Mouse (Mus musculus): ENCODE data around the gene Rasgrp1. TPM values are rescaled to one million over a fixed set of nuclear protein-coding genes. Genes with fewer than 3 reads are reported as not detected.

Rasgrp1 gene
- polyA plus RNA-seq, 1 experiment from 2014 or later: 1.3 TPM

- no peaks in the 10 kb centered on the region for H3K27me3 ChIP-seq
- no peak overlapping the region for H3K4me2 ChIP-seq
- H3K9me3 ChIP-seq: no peaks in the 10 kb centered on the region
- H3K4me3 ChIP-seq: no peak overlapping the region
- no peak overlapping the region for H3K9ac ChIP-seq
- H3K27ac ChIP-seq: no peak overlapping the region
- ATAC-seq (ENCODE audit: insufficient number of reproducible peaks, low FRiP score, low TSS enrichment, low read depth): no peak
- no peaks in the 10 kb centered on the region for H3K4me1 ChIP-seq
- 80% methylated on average over 16 of the region's 16 CpGs for WGBS
- H3K36me3 ChIP-seq: no peaks in the 10 kb centered on the region
Measured at GRCm38 (mm10) chr2:117299596-117300448, 43.0 kb downstream of the Rasgrp1 start.

- no peaks in the 10 kb centered on the region for H3K4me1 ChIP-seq
- no peak for ATAC-seq (ENCODE audit: insufficient number of reproducible peaks, low FRiP score, low TSS enrichment, low read depth)
- H3K27ac ChIP-seq: no peak overlapping the region
- H3K36me3 ChIP-seq: no peaks in the 10 kb centered on the region
- WGBS: 90% methylated on average over 7 of the region's 7 CpGs
- H3K9ac ChIP-seq: no peak overlapping the region
- H3K27me3 ChIP-seq: no peaks in the 10 kb centered on the region
- H3K4me3 ChIP-seq: no peak overlapping the region
- H3K9me3 ChIP-seq: no peaks in the 10 kb centered on the region
- H3K4me2 ChIP-seq: no peak overlapping the region
Measured at GRCm38 (mm10) chr2:117288291-117288690, 54.5 kb downstream of the Rasgrp1 start.

GRCm38 (mm10) chr2:117263786-117264408 lies 78.9 kb downstream of the Rasgrp1 start:
- Histone ChIP-seq H3K27ac (no peak overlapping the region), H3K9ac (no peak overlapping the region), H3K36me3 (peaks cover 47% of the 10 kb centered on the region), H3K4me1 (no peaks in the 10 kb centered on the region), H3K9me3 (no peaks in the 10 kb centered on the region), H3K27me3 (no peaks in the 10 kb centered on the region), H3K4me2 (no peak overlapping the region), H3K4me3 (no peak overlapping the region)
- whole genome bisulfite sequencing: 73% methylated on average over 11 of the region's 11 CpGs
- no peak for ATAC-seq (ENCODE audit: insufficient number of reproducible peaks, low FRiP score, low TSS enrichment, low read depth)

- H3K4me3 ChIP-seq: no peak overlapping the region
- H3K27me3 ChIP-seq: no peaks in the 10 kb centered on the region
- H3K9ac ChIP-seq: no peak overlapping the region
- no peaks in the 10 kb centered on the region for H3K9me3 ChIP-seq
- no peak overlapping the region for H3K4me2 ChIP-seq
- WGBS: 86% methylated on average over 5 of the region's 5 CpGs
- H3K27ac ChIP-seq: no peak overlapping the region
- H3K36me3 ChIP-seq: peaks cover 40% of the 10 kb centered on the region
- no peak for ATAC-seq (ENCODE audit: insufficient number of reproducible peaks, low FRiP score, low TSS enrichment, low read depth)
- no peaks in the 10 kb centered on the region for H3K4me1 ChIP-seq
Measured at GRCm38 (mm10) chr2:117262184-117262583, 80.6 kb downstream of the Rasgrp1 start.

- Histone ChIP-seq H3K9ac (no peak overlapping the region), H3K27me3 (no peaks in the 10 kb centered on the region), H3K9me3 (no peaks in the 10 kb centered on the region), H3K4me2 (no peak overlapping the region), H3K4me3 (no peak overlapping the region), H3K36me3 (peaks cover 22% of the 10 kb centered on the region), H3K27ac (no peak overlapping the region), H3K4me1 (no peaks in the 10 kb centered on the region)
- 88% methylated on average over 1 of the region's 1 CpGs for WGBS
- ATAC-seq (ENCODE audit: insufficient number of reproducible peaks, low FRiP score, low TSS enrichment, low read depth): no peak
Measured at GRCm38 (mm10) chr2:117257617-117258016, 85.2 kb downstream of the Rasgrp1 start.

- Histone ChIP-seq H3K9ac (no peak overlapping the region), H3K4me1 (peaks cover 7% of the 10 kb centered on the region), H3K4me2 (no peak overlapping the region), H3K4me3 (no peak overlapping the region), H3K27me3 (no peaks in the 10 kb centered on the region), H3K27ac (no peak overlapping the region), H3K9me3 (no peaks in the 10 kb centered on the region), H3K36me3 (peaks cover 14% of the 10 kb centered on the region)
- 83% methylated on average over 2 of the region's 2 CpGs for WGBS
- no peak for ATAC-seq (ENCODE audit: insufficient number of reproducible peaks, low FRiP score, low TSS enrichment, low read depth)
Measured at GRCm38 (mm10) chr2:117255415-117255814, 87.4 kb downstream of the Rasgrp1 start.

- H3K27me3 ChIP-seq: no peaks in the 10 kb centered on the region
- peak overlapping the region; percentile 90 for H3K27ac ChIP-seq
- H3K4me2 ChIP-seq: peak overlapping the region; percentile 66
- WGBS: under 1% methylated on average over 24 of the region's 24 CpGs
- peak overlapping the region; percentile 93 for H3K9ac ChIP-seq
- no peaks in the 10 kb centered on the region for H3K36me3 ChIP-seq
- H3K4me3 ChIP-seq: peak overlapping the region; percentile 92
- peak; percentile 7; the same call in 1 of the 2 replicates for ATAC-seq (ENCODE audit: insufficient number of reproducible peaks, low FRiP score, low TSS enrichment, low read depth)
- peaks cover 9% of the 10 kb centered on the region for H3K4me1 ChIP-seq
- H3K9me3 ChIP-seq: no peaks in the 10 kb centered on the region
Measured at GRCm38 (mm10) chr2:117250001-117250510, 92.7 kb downstream of the Rasgrp1 start.

- no peaks in the 10 kb centered on the region for H3K36me3 ChIP-seq
- no peaks in the 10 kb centered on the region for H3K9me3 ChIP-seq
- H3K27me3 ChIP-seq: no peaks in the 10 kb centered on the region
- H3K4me2 ChIP-seq: peak within 1 kb of the TSS; percentile 66
- under 1% methylated on average over 33 of the region's 33 CpGs for WGBS
- H3K27ac ChIP-seq: peak within 1 kb of the TSS; percentile 90
- H3K4me1 ChIP-seq: peaks cover 9% of the 10 kb centered on the region
- H3K4me3 ChIP-seq: peak within 1 kb of the TSS; percentile 92
- peak; percentile 90 for ATAC-seq (ENCODE audit: insufficient number of reproducible peaks, low FRiP score, low TSS enrichment, low read depth)
- peak within 1 kb of the TSS; percentile 93 for H3K9ac ChIP-seq
Measured at GRCm38 (mm10) chr2:117249255-117250000, 93.4 kb downstream of the Rasgrp1 start, which contains the start of gene Fam98b. Fam98b (plus strand) TSS chr2:117249739.

GRCm38 (mm10) chr2:117241953-117242352 lies 100.8 kb downstream of the Rasgrp1 start:
- no peaks in the 10 kb centered on the region for H3K4me1 ChIP-seq
- H3K4me3 ChIP-seq: no peak overlapping the region
- no peaks in the 10 kb centered on the region for H3K9me3 ChIP-seq
- H3K27me3 ChIP-seq: no peaks in the 10 kb centered on the region
- WGBS: 71% methylated on average over 4 of the region's 4 CpGs
- H3K36me3 ChIP-seq: no peaks in the 10 kb centered on the region
- H3K4me2 ChIP-seq: no peak overlapping the region
- H3K27ac ChIP-seq: no peak overlapping the region
- no peak for ATAC-seq (ENCODE audit: insufficient number of reproducible peaks, low FRiP score, low TSS enrichment, low read depth)
- H3K9ac ChIP-seq: no peak overlapping the region

GRCm38 (mm10) chr2:117231257-117231656 lies 111.5 kb downstream of the Rasgrp1 start:
- peaks cover 3% of the 10 kb centered on the region; the same call in 1 of the 2 replicates for H3K27me3 ChIP-seq
- H3K27ac ChIP-seq: no peak overlapping the region
- peaks cover 3% of the 10 kb centered on the region; the same call in 1 of the 2 replicates for H3K4me1 ChIP-seq
- 5% methylated on average over 13 of the region's 13 CpGs for WGBS
- no peak for ATAC-seq (ENCODE audit: insufficient number of reproducible peaks, low FRiP score, low TSS enrichment, low read depth)
- no peak overlapping the region for H3K4me3 ChIP-seq
- no peaks in the 10 kb centered on the region for H3K9me3 ChIP-seq
- H3K4me2 ChIP-seq: no peak overlapping the region
- H3K9ac ChIP-seq: no peak overlapping the region
- H3K36me3 ChIP-seq: no peaks in the 10 kb centered on the region

GRCm38 (mm10) chr2:117230261-117230660 lies 112.5 kb downstream of the Rasgrp1 start:
- no peak overlapping the region for H3K9ac ChIP-seq
- H3K4me2 ChIP-seq: no peak overlapping the region
- H3K27ac ChIP-seq: no peak overlapping the region
- no peaks in the 10 kb centered on the region for H3K9me3 ChIP-seq
- WGBS: 70% methylated on average over 7 of the region's 7 CpGs
- no peak overlapping the region for H3K4me3 ChIP-seq
- H3K4me1 ChIP-seq: peaks cover 3% of the 10 kb centered on the region; the same call in 1 of the 2 replicates
- H3K27me3 ChIP-seq: peaks cover 3% of the 10 kb centered on the region; the same call in 1 of the 2 replicates
- H3K36me3 ChIP-seq: no peaks in the 10 kb centered on the region
- no peak for ATAC-seq (ENCODE audit: insufficient number of reproducible peaks, low FRiP score, low TSS enrichment, low read depth)
